Mouse (Mus musculus): ENCODE measurements around the gene Yif1a. TPM values are rescaled to one million over a fixed set of nuclear protein-coding genes. Genes with fewer than 3 reads are reported as not detected.
A peak's percentile ranks its signal among the peaks of the same experiment; 100 is the strongest.
"Not testable (repeated sequence)": the region's sequence is repeated elsewhere in the genome, so short reads cannot be mapped to it uniquely, and the experiment has no call there.

Gene Yif1a
- total RNA-seq, 2 experiments from 2014 or later: 27.3 to 30.4 TPM

DNA sequence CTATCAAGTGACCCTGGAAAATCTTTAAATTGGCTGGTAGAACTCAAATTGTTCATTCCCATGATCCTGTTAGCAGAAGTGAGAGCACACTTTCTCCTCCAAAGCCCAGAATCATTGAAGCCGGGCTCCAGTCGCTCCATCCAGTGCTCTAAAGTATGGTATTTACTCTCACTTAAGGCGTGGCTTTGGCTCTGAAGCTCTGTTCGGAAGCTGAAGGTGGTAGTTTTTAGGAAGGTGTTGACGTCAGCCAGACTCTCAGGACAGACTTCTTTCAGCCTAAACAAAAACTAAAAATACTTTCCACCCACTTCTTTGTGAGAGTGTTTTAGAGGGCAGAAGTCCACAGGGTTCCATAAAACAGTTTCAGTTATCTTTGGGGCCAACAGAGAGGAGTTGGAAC is 14.8 kb upstream of the Yif1a start:
- intact Hi-C loops (cut with DNase I): loop anchor here (2.0 kb wide), 1 partner anchor 17 kb away; no protein-coding TSS in a partner anchor
- no peak for DNase-seq (ENCODE audit: extremely low spot score in 1 of 2, low spot score in 2 of 2)

DNA sequence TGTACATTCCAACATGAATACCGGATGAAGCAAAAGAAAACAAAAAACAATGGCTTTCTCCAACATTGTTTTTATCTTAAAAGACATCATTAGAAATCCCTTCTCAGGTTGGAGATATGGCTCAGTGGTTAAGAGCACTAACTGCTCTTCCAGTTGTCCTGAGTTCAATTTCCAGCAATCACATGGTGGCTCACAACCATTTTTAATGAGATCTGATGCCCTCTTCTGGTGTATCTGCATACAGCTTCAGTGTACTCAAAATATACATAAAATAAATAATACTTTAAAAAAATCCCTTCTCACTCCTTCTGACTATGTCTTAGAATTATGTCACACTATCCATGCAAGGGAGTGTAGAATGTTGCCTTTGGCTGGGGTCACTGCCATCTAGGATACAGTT is 9.1 kb upstream of the Yif1a start:
- no peak for DNase-seq (ENCODE audit: extremely low spot score in 1 of 2, low spot score in 2 of 2)
- intact Hi-C loops (cut with DNase I): no loop called here

DNA sequence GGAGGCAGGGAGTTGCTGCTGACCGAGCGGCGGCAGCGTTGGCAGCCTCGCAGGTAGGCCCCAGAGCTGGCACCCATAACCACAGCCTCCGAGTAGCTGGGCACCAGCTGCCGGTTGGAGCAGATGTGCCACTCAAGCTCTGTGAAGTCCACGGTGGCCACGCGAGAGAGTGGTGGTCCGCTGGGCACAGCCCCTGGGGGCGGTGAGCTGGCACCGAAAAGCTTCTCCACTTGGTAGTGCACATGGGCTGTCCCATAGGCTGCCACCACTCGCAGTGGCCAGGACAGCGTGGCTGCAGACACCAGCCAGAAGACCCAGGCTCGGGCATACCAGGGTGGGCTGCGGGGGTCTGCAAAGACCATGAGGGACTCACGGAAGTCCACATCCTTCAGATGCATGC is 6.3 kb upstream of the Yif1a start:
- intact Hi-C loops (cut with DNase I): no loop called here
- no peak for DNase-seq (ENCODE audit: extremely low spot score in 1 of 2, low spot score in 2 of 2)

DNA sequence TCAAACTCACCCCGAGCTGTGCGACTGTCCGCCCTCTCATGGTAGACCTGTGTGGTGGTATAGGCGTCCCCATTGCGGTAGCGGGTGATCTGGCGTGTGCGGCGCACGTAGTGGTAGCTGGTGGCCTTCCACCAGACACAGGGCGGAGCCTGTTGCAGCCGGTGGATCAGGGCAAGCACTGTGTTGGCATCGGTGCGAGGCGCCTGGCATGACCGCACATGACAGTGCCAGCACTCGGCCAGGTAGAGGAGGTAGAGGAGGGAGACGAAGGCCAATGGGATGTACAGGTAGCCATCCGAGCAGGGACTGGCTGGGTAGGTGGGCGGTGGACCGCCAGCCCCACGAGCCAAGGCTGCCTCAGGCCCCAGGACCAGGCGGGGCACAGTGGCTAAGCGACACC is 5.7 kb upstream of the Yif1a start:
- intact Hi-C loops (cut with DNase I): no loop called here
- peak in 1 of 2 experiments; percentile 47 for DNase-seq (ENCODE audit: extremely low spot score in 1 of 2, low spot score in 2 of 2)

DNA sequence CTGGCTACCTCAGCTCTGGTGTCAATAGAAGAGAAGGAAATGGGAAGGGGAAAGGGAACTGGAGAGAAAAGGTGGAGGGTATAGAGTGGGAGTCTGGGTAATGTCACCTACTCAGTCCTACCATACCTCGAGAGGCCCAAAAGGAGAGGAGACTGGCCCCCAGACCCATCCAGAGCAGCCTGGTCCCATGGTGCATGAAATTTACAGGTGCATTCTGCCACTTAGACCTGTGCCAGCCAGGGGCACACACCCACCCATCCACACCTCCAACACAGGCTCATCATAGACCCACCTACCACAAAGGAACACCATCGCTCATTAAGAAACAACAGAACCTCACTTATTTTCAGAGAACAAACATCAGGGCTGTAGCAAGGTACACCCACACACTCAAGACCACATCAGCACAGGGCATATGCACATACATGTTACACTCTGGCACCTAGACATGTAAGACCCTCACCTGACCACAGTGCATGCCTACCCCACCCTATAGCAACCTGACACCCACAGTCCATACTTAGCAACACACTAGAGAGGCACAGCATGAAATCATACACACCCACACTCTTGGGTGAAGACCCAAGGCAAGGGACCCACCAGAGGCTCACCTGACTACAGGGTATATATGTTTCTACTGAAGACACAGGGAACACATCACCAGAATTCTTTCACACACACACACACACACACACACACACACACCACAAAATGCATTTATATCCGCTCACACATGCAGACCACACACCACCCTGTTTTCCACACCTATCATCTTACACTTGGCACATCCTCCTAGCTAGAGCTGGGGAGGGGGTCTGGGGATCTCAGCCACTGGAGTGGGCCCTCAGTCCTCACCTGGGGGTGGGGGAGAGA is 4.1 kb upstream of the Yif1a start:
- intact Hi-C loops (cut with DNase I): no loop called here
- DNase-seq (ENCODE audit: extremely low spot score in 1 of 2, low spot score in 2 of 2): no peak

DNA sequence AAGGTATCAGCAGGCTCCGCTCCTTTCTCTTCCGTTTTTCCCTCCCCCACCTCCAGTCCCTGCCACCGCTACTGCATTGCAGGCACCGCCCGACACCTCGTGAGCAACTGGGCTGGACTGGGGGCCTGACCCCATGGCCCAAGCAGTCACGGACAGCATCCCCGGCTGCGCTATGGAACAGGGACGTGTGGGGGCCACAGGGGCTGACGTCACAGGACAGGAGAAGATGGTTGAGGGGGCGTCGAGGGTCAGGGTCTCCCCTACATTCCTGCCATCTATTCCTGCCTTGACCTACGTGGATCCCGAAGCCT is 3.5 kb upstream of the Yif1a start:
- DNase-seq (ENCODE audit: extremely low spot score in 1 of 2, low spot score in 2 of 2): peak in 1 of 2 experiments; percentile 54

DNA sequence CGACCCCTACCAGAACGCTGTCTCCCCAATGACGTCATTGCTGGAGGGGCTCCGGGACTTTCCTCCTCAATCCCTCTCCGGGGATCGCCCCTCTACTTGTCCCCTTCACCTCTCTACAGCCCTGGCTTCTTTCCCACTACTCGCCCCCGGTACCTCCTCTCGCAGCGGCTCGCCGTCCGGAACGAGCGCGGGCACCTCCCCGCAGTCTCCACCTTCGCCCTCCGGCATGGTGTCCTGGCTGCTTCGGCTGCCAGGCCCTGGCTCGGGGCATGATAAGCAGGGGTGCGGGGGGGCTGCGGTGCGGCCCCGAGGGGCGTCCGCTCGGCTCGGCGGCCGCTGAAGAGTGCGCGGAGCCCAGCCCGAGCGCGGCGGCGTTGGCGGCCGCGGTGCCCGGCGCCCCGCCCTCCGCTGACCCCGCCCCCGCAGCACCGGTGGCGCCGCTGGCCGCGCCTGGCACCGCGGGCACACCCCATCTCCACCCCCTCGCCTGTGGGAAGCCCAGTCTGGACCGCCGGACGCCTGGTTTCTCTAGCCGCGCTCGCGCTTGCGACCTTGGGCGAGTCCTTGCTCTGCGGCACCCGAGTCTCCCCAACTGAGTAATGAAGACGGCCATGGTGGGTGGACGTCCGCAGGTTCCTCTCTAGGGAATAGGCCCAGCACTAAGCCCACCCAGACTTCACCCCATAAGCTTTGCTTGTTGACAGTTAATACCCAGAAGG is 3.0 kb upstream of the Yif1a start, which contains the start of gene Tmem151a:
TSS of gene Tmem151a (minus strand) at position 387 of the 719 bp plus-strand sequence.
- intact Hi-C loops (cut with DNase I): no loop called here
- peak in 1 of 2 experiments; percentile 64 for DNase-seq (ENCODE audit: extremely low spot score in 1 of 2, low spot score in 2 of 2)

More for the DNA sequence above, 3.5 kb upstream of the Yif1a start:
- intact Hi-C loops (cut with DNase I): no loop called here

DNA sequence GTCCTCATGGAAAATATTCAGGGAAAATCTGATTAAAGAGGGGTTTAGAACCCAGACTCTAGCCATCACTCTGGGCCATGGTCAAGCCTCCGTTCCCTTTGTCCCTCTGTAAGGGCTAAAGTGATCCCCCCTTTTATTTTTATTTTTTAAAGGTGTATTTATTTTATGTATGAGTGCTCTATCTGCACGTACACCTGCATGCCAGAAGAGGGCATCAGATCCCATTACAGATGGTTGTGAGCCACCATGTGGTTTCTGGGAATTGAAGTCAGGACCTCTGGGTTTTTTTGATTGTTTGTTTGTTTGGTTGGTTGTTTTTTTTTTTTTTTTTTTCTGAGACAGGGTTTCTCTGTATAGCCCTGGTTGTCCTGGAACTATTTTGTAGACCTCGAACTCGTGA is 1.8 kb upstream of the Yif1a start:
- intact Hi-C loops (cut with DNase I); DNase-seq (ENCODE audit: extremely low spot score in 1 of 2, low spot score in 2 of 2): not testable (repeated sequence)

DNA sequence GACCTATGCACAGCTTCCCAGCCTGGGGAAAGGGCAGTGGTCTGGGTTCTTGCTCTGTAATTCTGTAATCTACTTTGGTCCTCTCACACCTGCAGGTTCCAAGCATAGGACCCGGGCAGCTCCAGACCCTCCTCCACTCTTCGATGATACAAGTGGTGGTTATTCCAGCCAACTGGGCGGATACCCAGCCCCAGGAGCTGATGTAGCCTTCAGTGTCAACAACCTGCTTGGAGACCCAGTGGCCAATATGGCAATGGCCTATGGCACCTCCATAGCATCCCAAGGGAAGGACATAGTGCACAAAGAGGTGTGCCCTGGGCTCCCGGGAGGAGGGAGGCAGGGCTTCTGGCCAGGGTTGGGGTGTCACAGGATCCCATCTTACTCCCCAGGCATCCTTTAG is 986 bp downstream of the Yif1a start:
- intact Hi-C loops (cut with DNase I): no loop called here
- peak in 1 of 2 experiments; percentile 29 for DNase-seq (ENCODE audit: extremely low spot score in 1 of 2, low spot score in 2 of 2)

DNA sequence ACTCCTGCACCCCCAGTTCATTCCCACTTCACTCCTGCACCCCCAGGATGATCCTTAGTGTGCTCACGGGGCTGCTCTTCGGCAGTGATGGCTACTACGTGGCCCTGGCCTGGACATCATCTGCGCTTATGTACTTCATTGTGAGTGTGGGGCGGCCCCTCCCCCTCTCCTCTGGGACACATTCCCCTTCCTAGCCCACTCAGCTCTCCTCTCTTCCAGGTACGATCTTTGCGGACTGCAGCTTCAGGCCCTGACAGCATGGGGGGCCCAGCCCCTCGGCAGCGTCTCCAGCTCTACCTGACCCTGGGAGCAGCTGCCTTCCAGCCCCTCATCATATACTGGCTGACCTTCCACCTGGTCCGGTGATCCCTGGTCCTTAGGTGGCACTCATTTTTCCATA is 3.7 kb downstream of the Yif1a start:
- peak in 1 of 2 experiments; percentile 49 for DNase-seq (ENCODE audit: extremely low spot score in 1 of 2, low spot score in 2 of 2)
- intact Hi-C loops (cut with DNase I): loop anchor here (5.0 kb wide), 1 partner anchor 50 kb away; no protein-coding TSS in a partner anchor

DNA sequence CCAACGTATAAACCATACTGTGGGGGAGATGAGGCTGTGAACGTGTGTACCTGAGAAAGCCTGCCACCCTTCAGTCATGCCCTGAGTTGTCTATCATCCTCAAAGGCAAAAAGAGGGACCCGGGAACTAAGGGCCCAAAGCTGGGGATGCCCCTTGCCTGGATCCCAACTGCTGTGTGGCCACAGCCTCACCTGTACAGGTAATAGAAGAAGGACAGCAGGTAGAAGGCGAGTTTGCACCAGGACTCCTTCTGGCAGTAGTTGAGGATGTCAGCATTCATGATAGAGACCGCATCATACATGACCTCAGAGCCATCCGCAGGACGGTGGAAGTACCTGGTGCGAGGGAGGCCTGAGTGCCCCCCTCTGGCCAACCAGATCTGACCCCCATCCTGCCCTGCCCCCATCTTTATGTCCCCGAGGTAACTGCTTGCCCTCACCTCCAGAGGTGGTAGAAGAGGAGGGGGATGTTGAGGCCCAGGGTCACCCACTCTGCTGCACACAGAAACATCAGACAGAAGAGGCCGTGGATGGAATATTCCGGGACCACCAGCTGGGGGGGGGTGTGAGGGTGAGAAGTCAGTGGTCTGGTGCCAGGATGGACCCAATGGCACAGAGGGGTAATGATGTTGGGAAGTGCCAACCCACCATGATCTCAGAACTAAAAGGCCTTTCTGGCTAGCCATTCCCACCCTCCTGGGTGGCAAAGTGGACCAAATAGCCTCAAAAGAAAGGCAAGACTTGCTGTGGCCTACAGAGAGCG is 5.3 kb downstream of the Yif1a start:
- DNase-seq (ENCODE audit: extremely low spot score in 1 of 2, low spot score in 2 of 2): peak in 1 of 2 experiments; percentile 44
- intact Hi-C loops (cut with DNase I): loop anchor here (2.0 to 5.0 kb wide), 2 partner anchors 49 to 57 kb away; no protein-coding TSS in a partner anchor

DNA sequence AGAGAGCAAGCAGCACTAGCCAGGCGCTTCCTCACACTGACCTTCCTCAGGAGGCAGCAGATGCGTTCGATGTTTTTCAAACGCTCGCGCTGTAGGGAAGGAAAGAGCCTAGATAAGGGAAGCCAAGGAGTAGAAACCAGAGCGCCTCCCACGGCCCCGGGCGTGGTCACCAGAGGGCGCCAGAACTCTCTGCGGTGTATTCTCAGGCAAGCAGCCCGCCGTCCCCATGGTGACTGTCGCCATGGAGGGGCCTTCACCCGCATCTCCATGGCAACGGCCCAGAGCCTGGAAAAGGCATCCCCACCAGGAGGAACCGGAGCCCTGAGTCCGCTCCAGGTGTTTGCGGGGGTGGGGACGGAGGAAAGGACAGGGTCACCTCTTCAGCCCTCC is 5.9 kb downstream of the Yif1a start:
- intact Hi-C loops (cut with DNase I): loop anchor here (2.0 to 5.0 kb wide), 2 partner anchors 48 to 57 kb away; no protein-coding TSS in a partner anchor

DNA sequence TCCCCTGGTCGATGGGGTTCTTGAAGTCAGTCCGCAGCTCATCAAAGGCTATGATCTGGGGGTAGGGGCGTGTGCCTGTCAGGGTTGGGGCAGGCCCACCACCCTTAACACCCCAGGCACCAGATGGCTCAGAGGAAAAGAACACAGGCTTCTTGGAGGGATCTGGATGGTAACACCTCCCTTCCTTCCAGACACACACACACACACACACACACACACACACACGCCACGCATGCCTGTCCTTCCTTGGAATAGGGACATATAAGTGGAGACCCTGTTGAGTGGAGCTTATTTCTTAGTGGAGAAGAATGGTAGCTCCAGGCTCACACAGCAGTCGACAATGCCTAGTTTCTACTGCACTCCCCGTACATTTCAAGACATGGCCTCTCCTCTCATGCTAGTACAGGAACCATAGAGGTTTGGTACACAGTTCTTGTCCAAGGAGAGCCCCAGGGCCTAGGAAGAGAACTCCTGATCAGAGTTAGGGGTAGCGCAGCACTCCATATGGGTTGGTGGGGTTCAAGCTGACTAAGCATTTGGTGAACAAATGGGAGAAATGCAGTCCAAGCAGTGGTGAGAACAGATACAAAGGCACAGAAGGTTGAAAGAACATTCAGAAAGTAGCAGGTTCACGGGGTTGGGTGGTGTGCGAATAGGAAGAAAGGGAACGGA is 6.5 kb downstream of the Yif1a start:
- intact Hi-C loops (cut with DNase I): loop anchor here (2.0 to 5.0 kb wide), 2 partner anchors 47 to 56 kb away; no protein-coding TSS in a partner anchor
- DNase-seq (ENCODE audit: extremely low spot score in 1 of 2, low spot score in 2 of 2): peak in 1 of 2 experiments; percentile 35

More for the DNA sequence above, 5.9 kb downstream of the Yif1a start:
- peak; percentile 96 to 97 for DNase-seq (ENCODE audit: extremely low spot score in 1 of 2, low spot score in 2 of 2)

DNA sequence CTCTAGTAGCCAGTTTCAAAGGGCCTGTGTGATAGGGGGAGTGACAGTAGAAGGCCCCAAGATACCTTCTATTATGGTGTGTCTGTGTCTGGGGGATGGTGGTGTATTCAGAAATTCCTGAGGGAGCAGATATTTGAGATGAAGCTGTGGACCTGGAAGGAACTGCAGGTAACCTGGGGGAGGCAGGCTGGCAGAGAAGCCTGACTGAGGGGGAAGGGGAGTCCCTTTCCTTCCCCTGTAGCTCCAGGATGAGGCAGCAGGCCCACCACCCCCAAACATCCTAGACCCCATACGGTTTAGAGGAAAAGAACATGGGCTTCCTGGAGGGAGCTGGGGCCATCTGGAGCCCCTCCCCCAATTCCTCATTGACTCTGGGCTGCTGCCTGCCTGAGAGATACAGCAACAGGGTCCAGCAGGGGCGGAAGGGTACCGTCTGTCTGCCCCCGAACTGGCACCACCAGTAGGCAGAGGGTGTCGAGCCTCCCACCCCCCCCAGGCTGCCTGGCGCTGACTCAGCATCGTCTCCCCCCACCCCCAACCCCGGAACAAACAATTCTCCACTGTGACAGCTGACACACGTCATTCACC is 7.6 kb downstream of the Yif1a start:
- peak in 1 of 2 experiments; percentile 64 for DNase-seq (ENCODE audit: extremely low spot score in 1 of 2, low spot score in 2 of 2)
- intact Hi-C loops (cut with DNase I): loop anchor here (2.0 kb wide), 1 partner anchor 55 kb away; no protein-coding TSS in a partner anchor

DNA sequence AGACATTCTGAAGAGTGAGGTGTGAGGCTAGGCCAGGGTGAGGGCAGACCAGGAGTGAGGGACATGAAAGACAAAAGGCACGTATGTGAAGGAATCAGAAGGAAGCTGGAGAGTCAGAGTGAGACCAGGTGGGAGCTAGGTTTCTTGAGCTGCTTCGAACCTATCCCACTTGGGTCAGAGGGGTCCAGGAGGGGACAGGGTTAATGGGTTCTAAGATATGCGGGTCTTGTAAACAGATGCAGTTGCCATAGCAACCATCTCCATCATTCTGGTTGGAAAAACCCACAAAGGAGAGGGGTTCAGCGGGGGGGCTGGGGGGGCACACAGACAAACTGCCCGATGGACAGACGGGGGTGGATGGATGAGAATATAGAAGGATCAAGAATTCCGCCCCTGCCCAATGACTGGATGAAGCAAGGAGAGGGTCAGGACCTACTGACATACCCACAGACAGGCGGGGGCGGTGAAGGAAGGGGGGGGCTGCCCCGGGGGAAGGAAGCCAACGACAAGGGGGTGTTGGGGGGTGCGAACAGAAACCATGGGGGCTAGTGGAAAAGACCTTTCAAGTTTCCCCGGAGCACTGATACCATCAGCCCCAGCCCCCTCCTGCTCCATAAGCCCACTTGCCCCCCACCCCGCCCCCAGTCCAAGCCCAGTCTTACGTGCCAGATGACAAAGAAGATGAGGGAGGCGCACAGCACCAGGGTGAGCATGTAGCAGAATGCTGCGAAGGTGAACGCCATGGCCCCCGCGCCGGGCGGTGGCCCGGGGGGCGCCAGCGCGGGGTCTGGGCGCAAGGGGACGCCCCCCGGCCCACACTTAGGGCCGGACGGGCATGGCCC is 9.4 kb downstream of the Yif1a start:
- DNase-seq (ENCODE audit: extremely low spot score in 1 of 2, low spot score in 2 of 2): peak in 1 of 2 experiments; percentile 39
- intact Hi-C loops (cut with DNase I): no loop called here

DNA sequence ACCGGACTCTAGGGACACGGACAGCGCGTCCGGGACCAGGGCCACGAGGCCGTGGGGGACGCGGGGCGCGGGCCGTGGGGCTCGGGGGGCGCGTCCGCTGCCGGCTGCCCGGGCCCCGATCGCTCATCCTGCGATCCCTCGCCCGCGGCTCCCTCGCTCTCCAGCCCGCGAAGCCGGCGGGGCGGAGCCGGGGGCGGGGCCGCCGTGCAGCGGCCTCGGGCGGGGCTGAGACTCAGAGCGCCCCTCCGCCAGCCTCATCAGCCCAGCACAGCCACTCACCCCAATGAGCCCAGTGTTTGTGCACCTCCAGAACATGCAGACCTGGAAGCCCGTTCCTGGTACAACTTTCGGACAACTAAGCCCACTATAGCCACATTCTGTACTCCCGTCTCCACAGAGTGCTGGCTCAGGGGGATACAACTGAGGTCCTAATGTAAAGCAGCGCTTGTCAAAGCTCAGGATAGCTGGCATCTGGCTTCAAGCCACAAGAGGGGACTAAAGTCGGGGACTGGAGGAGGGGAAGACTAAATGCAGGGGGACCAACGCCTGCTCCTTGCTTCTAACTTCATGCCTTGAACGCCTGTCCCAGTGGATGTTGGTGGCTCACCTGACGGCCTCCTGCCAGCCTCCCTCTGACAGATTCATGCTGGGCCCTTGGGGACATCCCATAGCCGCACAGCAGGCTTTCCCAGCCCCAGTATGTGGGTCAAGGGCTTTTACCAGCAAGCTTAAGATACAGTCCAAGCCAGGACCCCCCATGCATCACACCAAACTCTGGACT is 10.2 kb downstream of the Yif1a start, which contains the start of gene Cnih2:
TSS of gene Cnih2 (minus strand) at position 159 of the 781 bp plus-strand sequence.
- DNase-seq (ENCODE audit: extremely low spot score in 1 of 2, low spot score in 2 of 2): peak in 1 of 2 experiments; percentile 86
- intact Hi-C loops (cut with DNase I): no loop called here

All from left cerebral cortex, postnatal 10 days (tissue).